Mouse (Mus musculus): Measurements from ENCODE around the gene Gm15107. TPM values are rescaled to one million over a fixed set of nuclear protein-coding genes. Genes with fewer than 3 reads are reported as not detected.

The Gm15107 gene
- not detected for polyA plus RNA-seq (2017; shearing (Covaris generic))

GRCm38 (mm10) chrX:148180424-148180823 is at the start of gene Gm15107:
Gene Gm15107, plus strand, starts transcription at chrX:148180724.

Other genes starting within 250 kb of the Gm15107 start
- gene Gm15080, start 187.7 kb upstream of the Gm15107 start, polyA plus RNA-seq (2017; shearing (Covaris generic)): not detected